Mouse (Mus musculus) macrophage (primary cell): ENCODE data around the gene Nmb. TPM values are rescaled to one million over a fixed set of nuclear protein-coding genes. Genes with fewer than 3 reads are reported as not detected.

Experiments used
- H3K27ac ChIP-seq: fragments of 350-480 bp; formaldehyde crosslinking; 2 replicates; pipeline ENCODE4 v1.9.0; 2021
- H3K36me3 ChIP-seq: fragments of 350-480 bp; formaldehyde crosslinking; 2 replicates; pipeline ENCODE4 v1.9.0; 2021; ENCODE audit errors: inconsistent target
- H3K4me3 ChIP-seq: fragments of 350-480 bp; formaldehyde crosslinking; 2 replicates; pipeline ENCODE4 v1.9.0; 2021; ENCODE audit errors: inconsistent target
- H3K79me2 ChIP-seq: fragments of 350-480 bp; formaldehyde crosslinking; 2 replicates; pipeline ENCODE4 v1.9.0; 2021; ENCODE audit errors: inconsistent target
- WGBS: methylation state at CpG from one replicate; pipeline ENCODE4 v1.1.7; 2026; ENCODE audit warnings: inconsistent platforms; ENCODE audit not compliant: missing documents; 5-methylcytosine and 5-hydroxymethylcytosine counted together
- polyA plus RNA-seq: library from polyadenylated mRNA; stranded (reverse); fragments of 250-400 nt; gene quantifications from 3 replicates; pipeline ENCODE4 v1.2.4, GENCODE M21; 2018; ENCODE audit warnings: inconsistent platforms

Nmb gene
- polyA plus RNA-seq, 1 experiment from 2014 or later: not detected

GRCm38 (mm10) chr7:80917916-80918465, 13.1 kb upstream of the Nmb start:
- WGBS: 77% methylated on average over 4 of the region's 4 CpGs
- Histone ChIP-seq H3K36me3 (peaks cover 38% of the 10 kb centered on the region), H3K27ac (no peak overlapping the region), H3K79me2 (no peaks in the 10 kb centered on the region), H3K4me3 (no peak overlapping the region)

GRCm38 (mm10) chr7:80912496-80912895, 7.6 kb upstream of the Nmb start:
- Histone ChIP-seq H3K79me2 (no peaks in the 10 kb centered on the region), H3K36me3 (peaks cover 57% of the 10 kb centered on the region), H3K27ac (no peak overlapping the region), H3K4me3 (no peak overlapping the region)
- 82% methylated on average over 8 of the region's 8 CpGs for WGBS

- Histone ChIP-seq H3K79me2 (no peaks in the 10 kb centered on the region), H3K36me3 (peaks cover 48% of the 10 kb centered on the region), H3K27ac (no peak overlapping the region), H3K4me3 (no peak overlapping the region)
- WGBS: 79% methylated on average over 7 of the region's 7 CpGs
Measured at GRCm38 (mm10) chr7:80911053-80911452, 6.2 kb upstream of the Nmb start.

- Histone ChIP-seq H3K27ac (no peak overlapping the region), H3K79me2 (peaks cover 5% of the 10 kb centered on the region; the same call in 1 of the 2 replicates), H3K36me3 (no peaks in the 10 kb centered on the region), H3K4me3 (no peak overlapping the region)
- WGBS: 94% methylated on average over 9 of the region's 11 CpGs
Measured at GRCm38 (mm10) chr7:80903625-80904422, 1.1 kb downstream of the Nmb start.

- H3K79me2 ChIP-seq: peaks cover 5% of the 10 kb centered on the region; the same call in 1 of the 2 replicates
- H3K4me3 ChIP-seq: peak overlapping the region; percentile 82
- whole genome bisulfite sequencing: 25% methylated on average over 15 of the region's 15 CpGs
- H3K36me3 ChIP-seq: peaks cover 12% of the 10 kb centered on the region
- H3K27ac ChIP-seq: peak overlapping the region; percentile 55
Measured at GRCm38 (mm10) chr7:80901541-80902274, 3.2 kb downstream of the Nmb start.

- Histone ChIP-seq H3K79me2 (peaks cover 5% of the 10 kb centered on the region; the same call in 1 of the 2 replicates), H3K4me3 (peak within 1 kb of the TSS; percentile 82), H3K36me3 (peaks cover 15% of the 10 kb centered on the region), H3K27ac (peak within 1 kb of the TSS; percentile 55)
- whole genome bisulfite sequencing: 0% methylated on average over 28 of the region's 36 CpGs
Measured at GRCm38 (mm10) chr7:80900944-80901501, 3.9 kb downstream of the Nmb start, which contains the start of gene Wdr73. Gene Wdr73, minus strand, starts transcription at chr7:80901269.

GRCm38 (mm10) chr7:80897721-80898120, 7.2 kb downstream of the Nmb start:
- H3K4me3 ChIP-seq: no peak overlapping the region
- no peak overlapping the region for H3K27ac ChIP-seq
- peaks cover 5% of the 10 kb centered on the region; the same call in 1 of the 2 replicates for H3K79me2 ChIP-seq
- WGBS: 86% methylated on average over 4 of the region's 4 CpGs
- H3K36me3 ChIP-seq: peaks cover 41% of the 10 kb centered on the region

- Histone ChIP-seq H3K27ac (no peak overlapping the region), H3K4me3 (no peak overlapping the region), H3K36me3 (peaks cover 47% of the 10 kb centered on the region), H3K79me2 (peaks cover 5% of the 10 kb centered on the region; the same call in 1 of the 2 replicates)
- 83% methylated on average over 4 of the region's 7 CpGs for WGBS
Measured at GRCm38 (mm10) chr7:80897134-80897533, 7.7 kb downstream of the Nmb start.

- H3K79me2 ChIP-seq: no peaks in the 10 kb centered on the region
- no peak overlapping the region for H3K4me3 ChIP-seq
- H3K36me3 ChIP-seq: peaks cover 58% of the 10 kb centered on the region
- 97% methylated on average over 14 of the region's 14 CpGs for WGBS
- H3K27ac ChIP-seq: no peak overlapping the region
Measured at GRCm38 (mm10) chr7:80894815-80895519, 9.9 kb downstream of the Nmb start.

GRCm38 (mm10) chr7:80894196-80894595, 10.7 kb downstream of the Nmb start:
- Histone ChIP-seq H3K79me2 (no peaks in the 10 kb centered on the region), H3K4me3 (no peak overlapping the region), H3K36me3 (peaks cover 58% of the 10 kb centered on the region), H3K27ac (no peak overlapping the region)
- 97% methylated on average over 7 of the region's 7 CpGs for WGBS

GRCm38 (mm10) chr7:80893753-80894129, 11.1 kb downstream of the Nmb start:
- Histone ChIP-seq H3K79me2 (no peaks in the 10 kb centered on the region), H3K4me3 (no peak overlapping the region), H3K36me3 (peaks cover 58% of the 10 kb centered on the region), H3K27ac (no peak overlapping the region)
- 86% methylated on average over 6 of the region's 6 CpGs for WGBS

GRCm38 (mm10) chr7:80893086-80893752, 11.7 kb downstream of the Nmb start:
- H3K79me2 ChIP-seq: no peaks in the 10 kb centered on the region
- peaks cover 58% of the 10 kb centered on the region for H3K36me3 ChIP-seq
- H3K4me3 ChIP-seq: no peak overlapping the region
- WGBS: 98% methylated on average over 9 of the region's 15 CpGs
- H3K27ac ChIP-seq: no peak overlapping the region

- Histone ChIP-seq H3K27ac (no peak overlapping the region), H3K4me3 (no peak overlapping the region), H3K79me2 (no peaks in the 10 kb centered on the region), H3K36me3 (peaks cover 37% of the 10 kb centered on the region; the same call in 1 of the 2 replicates)
- 8% methylated on average over 8 of the region's 13 CpGs for WGBS
Measured at GRCm38 (mm10) chr7:80889841-80890241, 15.0 kb downstream of the Nmb start.
